Mouse (Mus musculus): Measurements from ENCODE around the gene Polr2e.

GRCm38 (mm10) chr10:80030736-80031135 lies 8.9 kb downstream of the Polr2e start:
- TF ChIP-seq CTCF (IDR thresholded peaks at IDR 0.05; ENCODE audit: borderline replicate concordance, control insufficient read depth, extremely low read depth, insufficient read depth, low read length, poor library complexity) (no peak), POLR2A (IDR thresholded peaks at IDR 0.05; ENCODE audit: control insufficient read depth, extremely low read depth, insufficient read depth, low read length, poor library complexity) (no peak)

All from thymus, adult 2 months (tissue).